Mouse (Mus musculus) intestine, postnatal 0 days (tissue): ENCODE results near the gene 4933436I01Rik. TPM values are rescaled to one million over a fixed set of nuclear protein-coding genes. Genes with fewer than 3 reads are reported as not detected.
A peak's percentile ranks its signal among the peaks of the same experiment; 100 is the strongest.

ENCODE experiments used
- ATAC-seq: fragments of 200-750 bp; cut with Nextera tagmentation; 2 replicates; pipeline ENCODE4 v1.8.0; 2017; ENCODE audit warnings: mild to moderate bottlenecking, moderate TSS enrichment, moderate library complexity
- H3K27ac ChIP-seq: fragments of 300-500 bp; sonication (generic); 2 replicates; pipeline ENCODE4 v1.5.1; 2014; ENCODE audit warnings: mild to moderate bottlenecking, low read depth, low read length, moderate library complexity
- H3K27me3 ChIP-seq: fragments of 300-500 bp; sonication (generic); replicated peaks from 2 replicates; pipeline ENCODE4 v1.6.1; 2014; ENCODE audit warnings: low read length, mixed read lengths; ENCODE audit not compliant: control insufficient read depth, insufficient read depth
- H3K36me3 ChIP-seq: fragments of 300-500 bp; sonication (generic); 2 replicates; pipeline ENCODE4 v1.6.1; 2014; ENCODE audit warnings: mild to moderate bottlenecking, moderate library complexity; ENCODE audit not compliant: control insufficient read depth, insufficient read depth
- H3K4me1 ChIP-seq: fragments of 300-500 bp; sonication (generic); replicated peaks from 2 replicates; pipeline ENCODE4 v1.6.1; 2014; ENCODE audit warnings: antibody characterized with exemption, low read length, mixed read lengths; ENCODE audit not compliant: control insufficient read depth, insufficient read depth
- H3K4me2 ChIP-seq: fragments of 300-500 bp; sonication (generic); replicated peaks from 2 replicates; pipeline ENCODE4 v1.6.1; 2014; ENCODE audit warnings: low read depth, mild to moderate bottlenecking, moderate library complexity
- H3K4me3 ChIP-seq: fragments of 300-500 bp; sonication (generic); 2 replicates; pipeline ENCODE4 v1.5.1; 2014; ENCODE audit warnings: low read depth, low read length
- H3K9ac ChIP-seq: fragments of 300-500 bp; sonication (generic); 2 replicates; pipeline ENCODE4 v1.6.1; 2014; ENCODE audit warnings: mild to moderate bottlenecking, low read depth, low read length
- H3K9me3 ChIP-seq: fragments of 300-500 bp; sonication (generic); 2 replicates; pipeline ENCODE4 v1.6.1; 2016; ENCODE audit warnings: mixed run types; ENCODE audit not compliant: control insufficient read depth
- CTCF ChIP-seq: sonication (generic); IDR thresholded peaks from 2 replicates; pipeline ENCODE4 v1.5.1; 2016; ENCODE audit warnings: low read depth, mild to moderate bottlenecking, control low read depth, antibody characterized with exemption, moderate library complexity
- WGBS: fragments of 180-500 bp; shearing (Covaris S2); extraction: QIAGEN DNeasy Blood & Tissue Kit; methylation state at CpG from one replicate; pipeline ENCODE4 v1.1.7; 2014; 5-methylcytosine and 5-hydroxymethylcytosine counted together
- polyA plus RNA-seq: library from polyadenylated mRNA; unstranded; fragments of >200 nt; fragmentation: Nextera tagmentation; extraction: Ambion mirVana; gene quantifications from 2 replicates; pipeline ENCODE4 v1.2.1, GENCODE M21; 2015

4933436I01Rik gene
- polyA plus RNA-seq = not detected in 2 replicates

DNA sequence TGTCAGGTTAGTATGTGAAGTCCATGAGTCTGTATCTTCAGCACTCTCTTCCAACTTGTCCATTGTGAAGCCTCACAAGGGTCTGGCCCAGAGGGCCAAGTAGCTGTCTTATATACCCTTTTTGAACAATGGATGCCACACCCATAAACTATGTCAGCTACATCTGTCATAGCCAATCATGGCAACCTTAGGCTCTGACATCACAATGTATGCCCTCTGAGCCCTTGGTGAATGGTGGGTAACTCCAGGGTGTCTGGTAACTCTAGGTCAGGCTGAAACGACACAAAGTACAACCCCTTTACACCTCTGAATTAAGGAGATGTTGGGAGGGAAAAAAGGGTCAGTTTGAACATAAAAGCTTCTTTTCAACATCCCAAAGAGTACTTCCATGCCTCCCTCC lies at the start of gene 4933436I01Rik:
TSS of gene 4933436I01Rik (minus strand) at position 101 of the 400 bp plus-strand sequence.
- Histone ChIP-seq H3K4me1 (no peaks in the 10 kb centered on the region), H3K27me3 (no peaks in the 10 kb centered on the region), H3K4me3 (no peak within 1 kb of the TSS), H3K36me3 (no peaks in the 10 kb centered on the region), H3K9ac (no peak within 1 kb of the TSS), H3K27ac (no peak within 1 kb of the TSS), H3K4me2 (no peak within 1 kb of the TSS), H3K9me3 (no peaks in the 10 kb centered on the region)
- no peak for ATAC-seq
- 61% methylated on average over 1 of the region's 1 CpGs for WGBS
- no peak for TF ChIP-seq CTCF

DNA sequence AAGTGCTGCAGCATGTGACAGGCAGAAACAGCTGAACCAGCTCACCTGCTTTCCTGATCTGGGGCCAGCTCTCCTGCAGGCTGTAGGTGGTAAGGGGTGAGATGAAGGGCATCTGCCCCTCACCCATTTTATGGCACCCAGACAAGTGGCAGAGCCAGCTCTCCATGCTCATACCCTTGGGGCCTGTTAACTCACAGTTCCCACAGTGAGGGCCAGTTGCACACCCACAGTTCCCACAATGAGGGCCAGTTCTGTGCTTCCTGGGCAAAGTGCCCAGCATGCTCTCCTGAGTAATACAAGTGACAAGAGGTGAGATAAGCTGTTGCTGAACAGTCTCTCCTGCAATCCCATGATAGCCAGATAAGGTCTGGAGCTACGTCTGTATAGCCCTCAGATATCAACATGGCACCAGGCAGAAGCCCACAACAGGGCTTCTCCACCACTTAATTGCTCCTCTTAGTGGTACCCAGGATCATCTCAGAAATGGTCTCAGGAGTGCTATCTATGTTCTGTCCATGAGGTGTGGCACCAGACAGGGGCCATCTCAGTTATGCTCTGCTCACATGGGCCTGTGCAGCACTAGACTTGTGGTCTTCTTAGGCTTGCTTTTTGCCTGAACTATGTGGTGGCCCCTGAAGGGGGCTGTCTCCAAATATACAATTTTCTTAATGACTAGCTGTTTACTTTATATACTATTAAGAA lies 3.7 kb upstream of the 4933436I01Rik start:
- WGBS = 43% methylated on average over 1 of the region's 1 CpGs
- peak; percentile 53; the same call in 1 of the 2 replicates for ATAC-seq

DNA sequence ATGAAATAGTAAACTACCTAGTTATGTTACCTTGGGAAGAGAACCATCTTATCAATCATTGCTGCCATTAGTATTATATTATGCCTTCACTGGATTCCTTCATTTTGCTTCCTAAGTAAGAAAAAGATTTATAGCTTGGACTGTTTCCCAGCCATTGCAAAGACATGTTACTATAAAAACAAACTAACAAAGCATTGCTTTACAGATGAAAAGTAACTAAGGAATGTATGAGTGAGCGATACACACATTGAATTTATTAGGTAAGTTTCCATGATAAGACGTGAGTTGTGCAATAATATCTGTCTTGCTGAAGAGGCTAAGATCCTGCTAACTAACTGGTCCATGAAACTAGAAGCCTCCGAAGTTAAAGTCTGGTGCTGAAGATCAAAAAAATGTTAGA lies 37.8 kb downstream of the 4933436I01Rik start:
- Histone ChIP-seq H3K4me2 (no peak overlapping the region), H3K4me1 (no peaks in the 10 kb centered on the region), H3K27ac (no peak overlapping the region), H3K27me3 (no peaks in the 10 kb centered on the region), H3K4me3 (no peak overlapping the region), H3K36me3 (no peaks in the 10 kb centered on the region), H3K9me3 (no peaks in the 10 kb centered on the region), H3K9ac (no peak overlapping the region)
- 68% methylated on average over 3 of the region's 3 CpGs for WGBS
- ATAC-seq = no peak
- no peak for TF ChIP-seq CTCF

More for the DNA sequence above, 3.7 kb upstream of the 4933436I01Rik start:
- no peaks in the 10 kb centered on the region for H3K9me3 ChIP-seq
- H3K36me3 ChIP-seq = no peaks in the 10 kb centered on the region
- no peaks in the 10 kb centered on the region for H3K27me3 ChIP-seq
- no peak for TF ChIP-seq CTCF
- H3K4me3 ChIP-seq = no peak overlapping the region
- H3K9ac ChIP-seq = no peak overlapping the region
- H3K27ac ChIP-seq = no peak overlapping the region
- no peaks in the 10 kb centered on the region for H3K4me1 ChIP-seq
- H3K4me2 ChIP-seq = no peak overlapping the region

Other genes with a start within 250 kb of the 4933436I01Rik start
- gene Gm1140, start 227.9 kb downstream of the 4933436I01Rik start, polyA plus RNA-seq = not detected in 2 replicates
- not detected in 2 replicates for gene Gm14692, start 225.8 kb downstream of the 4933436I01Rik start, polyA plus RNA-seq